Mouse (Mus musculus) ZHBTc4 (cell line): Measurements from ENCODE around the gene N4bp2.
"Not testable (repeated sequence)": the region's sequence is repeated elsewhere in the genome, so short reads cannot be mapped to it uniquely, and the experiment has no call there.

Experiments used
- DNase-seq: peaks from one replicate; pipeline ENCODE4 v3.0.0-alpha.2; 2011; ENCODE audit warnings: low read depth, low spot score

Gene N4bp2

DNA sequence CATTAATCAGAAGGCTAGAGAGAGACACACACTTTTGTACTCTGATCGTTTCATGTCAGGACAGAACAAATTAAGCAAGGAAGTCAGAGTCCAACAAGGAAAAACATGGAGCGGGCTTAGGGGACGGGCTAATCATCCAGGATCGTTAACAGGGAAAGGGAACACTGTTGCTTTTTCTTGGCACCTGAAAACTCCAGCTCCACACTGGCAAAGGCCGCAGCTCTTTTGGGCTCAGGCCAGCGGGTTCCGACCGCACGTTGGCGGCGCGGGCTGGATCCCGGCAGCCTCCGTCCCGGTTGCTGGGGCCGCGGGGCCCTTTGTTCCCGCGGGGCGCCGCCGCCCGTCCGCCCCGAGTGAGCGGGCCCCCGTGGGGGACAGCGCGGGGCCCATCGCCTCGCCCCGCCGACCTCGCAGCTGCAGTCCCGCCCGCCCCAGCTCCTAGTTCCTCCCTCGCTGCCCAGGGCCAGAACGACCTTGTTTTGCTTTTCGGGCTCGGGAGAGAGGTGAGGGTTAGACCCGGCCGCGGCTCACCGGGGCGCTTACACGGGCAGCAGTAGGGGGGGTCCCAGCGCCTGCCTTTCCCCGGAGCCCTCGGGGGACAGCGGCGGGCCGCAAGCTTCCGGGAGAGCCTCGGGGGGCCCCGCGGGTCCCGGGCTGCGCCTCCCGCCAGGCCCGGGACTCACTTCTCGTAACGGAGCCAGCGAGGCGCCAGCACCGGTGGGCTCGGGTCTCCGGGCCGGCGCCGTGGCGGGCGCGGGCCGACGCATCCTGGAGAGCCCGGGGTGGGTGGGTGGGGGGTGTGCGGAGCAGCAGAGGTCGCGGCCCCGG, at the start of gene N4bp2:
Gene N4bp2, plus strand, starts transcription at position 434 of the 828 bp plus-strand sequence.
- DNase-seq: peak; percentile 80

DNA sequence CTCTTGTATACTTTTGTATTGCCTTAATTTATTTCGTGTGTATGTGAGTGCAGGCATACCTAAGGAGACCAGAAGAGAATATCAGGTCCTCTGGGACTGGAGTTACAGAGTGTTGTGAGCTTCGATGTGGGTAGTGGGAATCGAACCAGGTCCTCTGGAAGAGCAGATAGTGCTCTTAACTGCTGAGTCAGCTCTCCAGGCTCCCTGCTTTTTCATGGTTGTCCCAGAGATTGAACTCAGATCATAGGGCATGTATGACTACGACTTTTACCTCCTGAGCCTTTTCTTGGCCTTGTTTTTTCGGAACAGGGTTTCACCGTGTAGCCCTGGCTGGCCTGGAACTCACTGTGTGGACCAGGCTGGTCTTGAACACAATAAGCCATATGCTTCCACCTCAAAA, 48.2 kb upstream of the N4bp2 start:
- DNase-seq: no peak

DNA sequence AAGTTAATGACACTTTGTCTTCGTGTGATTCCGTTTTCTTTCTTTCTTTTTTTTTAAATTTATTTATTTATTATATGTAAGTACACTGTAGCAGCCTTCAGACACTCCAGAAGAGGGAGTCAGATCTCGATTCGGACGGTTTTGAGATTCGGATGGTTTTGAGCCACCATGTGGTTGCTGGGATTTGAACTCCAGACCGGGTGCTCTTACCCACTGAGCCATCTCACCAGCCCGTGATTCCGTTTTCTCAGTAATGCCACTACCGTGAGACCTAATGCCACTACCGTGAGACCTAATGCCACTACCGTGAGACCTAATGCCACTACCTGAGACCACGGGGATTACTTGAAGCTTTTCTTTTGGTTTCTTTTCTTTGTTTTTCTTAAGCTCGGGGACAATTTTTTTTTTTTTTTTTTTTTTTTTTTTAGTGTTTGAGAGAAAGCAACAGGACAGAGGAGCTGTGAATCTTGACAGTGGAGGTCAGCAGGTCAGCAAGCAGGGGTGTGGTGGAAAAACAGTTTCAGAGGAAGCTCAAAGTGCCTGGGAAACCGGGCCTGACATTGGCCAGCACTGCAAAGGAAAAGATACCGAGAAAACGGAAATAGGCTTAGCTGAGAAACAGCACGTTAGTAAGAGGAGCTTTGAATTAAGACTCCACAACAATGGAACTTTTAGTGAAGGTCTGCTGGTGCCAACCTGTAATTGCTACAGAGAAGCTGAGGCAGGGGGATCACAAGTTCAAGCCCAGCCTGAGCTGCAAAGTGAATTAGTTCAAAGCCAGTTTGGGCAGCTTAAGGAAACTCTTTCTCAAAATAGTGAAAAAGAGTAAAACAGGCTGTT, 46.0 kb upstream of the N4bp2 start:
- DNase-seq: no peak

DNA sequence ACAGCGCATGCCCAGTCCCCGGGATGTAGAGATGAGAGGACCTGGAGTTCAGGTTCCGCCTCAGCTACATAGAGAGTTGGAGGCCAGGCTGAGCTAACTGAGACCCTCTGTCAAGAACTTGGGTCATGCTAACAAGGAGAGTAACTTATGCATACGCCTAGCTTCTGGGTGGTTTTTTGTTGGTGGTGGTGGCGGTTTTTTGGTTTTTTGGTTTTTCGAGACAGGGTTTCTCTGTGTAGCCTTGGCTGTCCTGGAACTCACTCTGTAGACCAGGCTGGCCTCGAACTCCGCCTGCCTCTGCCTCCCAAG, 45.5 kb upstream of the N4bp2 start:
- DNase-seq: not testable (repeated sequence)

DNA sequence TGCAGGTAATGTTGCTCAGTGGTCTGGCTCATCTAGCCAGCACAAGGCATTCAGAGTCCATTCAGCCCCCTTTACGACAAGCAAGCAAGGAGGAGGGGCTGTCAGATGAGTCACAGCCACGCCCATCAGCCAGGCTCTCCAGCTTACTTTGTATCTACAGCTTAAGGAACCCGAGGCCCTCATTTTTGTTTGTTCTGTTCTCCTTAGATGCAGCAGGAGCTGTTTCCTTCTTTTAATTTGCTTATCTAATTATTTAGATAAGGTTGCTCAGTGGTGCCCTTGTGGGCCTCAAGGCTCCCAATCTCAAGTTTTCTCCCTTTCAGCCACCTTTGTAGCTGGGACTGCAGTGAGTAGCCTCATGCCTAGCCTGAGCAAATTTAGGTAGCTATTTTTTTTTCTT, 45.0 kb upstream of the N4bp2 start:
- DNase-seq: peak; percentile 82

DNA sequence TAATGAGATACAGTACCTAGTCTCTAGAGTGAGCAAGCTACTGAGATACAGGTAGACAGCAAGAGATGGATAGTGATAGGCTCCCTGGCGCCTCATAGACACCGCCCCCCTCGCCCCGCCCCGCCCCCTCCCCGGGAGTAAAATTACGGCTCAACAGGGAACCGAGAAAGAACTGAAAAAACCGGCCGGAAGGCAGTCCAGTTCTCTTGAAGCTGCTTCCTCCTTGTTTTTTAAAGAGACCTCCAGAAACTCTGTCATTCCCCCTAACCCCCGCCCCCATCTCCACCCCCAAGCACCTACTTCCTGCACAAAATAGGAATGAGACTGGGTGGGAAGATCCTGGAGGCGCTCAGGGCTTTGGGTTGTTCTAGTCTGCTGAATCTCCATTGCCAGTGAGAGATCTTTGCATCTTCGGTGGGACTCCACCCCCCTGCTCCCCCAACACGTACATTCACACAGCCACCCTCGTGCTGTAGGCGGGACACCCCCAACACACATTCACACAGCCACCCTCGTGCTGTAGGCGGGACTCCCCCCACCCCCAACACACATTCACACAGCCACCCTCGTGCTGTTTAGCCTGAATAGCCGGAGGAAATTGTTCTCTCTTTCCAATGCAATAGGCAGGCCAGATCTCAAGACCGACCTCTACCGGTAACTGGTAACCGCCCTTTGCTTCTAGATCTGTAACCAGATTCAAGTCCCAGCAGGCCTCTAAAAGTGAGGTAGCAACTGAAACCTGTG, 38.8 kb upstream of the N4bp2 start:
- DNase-seq: peak; percentile 97

DNA sequence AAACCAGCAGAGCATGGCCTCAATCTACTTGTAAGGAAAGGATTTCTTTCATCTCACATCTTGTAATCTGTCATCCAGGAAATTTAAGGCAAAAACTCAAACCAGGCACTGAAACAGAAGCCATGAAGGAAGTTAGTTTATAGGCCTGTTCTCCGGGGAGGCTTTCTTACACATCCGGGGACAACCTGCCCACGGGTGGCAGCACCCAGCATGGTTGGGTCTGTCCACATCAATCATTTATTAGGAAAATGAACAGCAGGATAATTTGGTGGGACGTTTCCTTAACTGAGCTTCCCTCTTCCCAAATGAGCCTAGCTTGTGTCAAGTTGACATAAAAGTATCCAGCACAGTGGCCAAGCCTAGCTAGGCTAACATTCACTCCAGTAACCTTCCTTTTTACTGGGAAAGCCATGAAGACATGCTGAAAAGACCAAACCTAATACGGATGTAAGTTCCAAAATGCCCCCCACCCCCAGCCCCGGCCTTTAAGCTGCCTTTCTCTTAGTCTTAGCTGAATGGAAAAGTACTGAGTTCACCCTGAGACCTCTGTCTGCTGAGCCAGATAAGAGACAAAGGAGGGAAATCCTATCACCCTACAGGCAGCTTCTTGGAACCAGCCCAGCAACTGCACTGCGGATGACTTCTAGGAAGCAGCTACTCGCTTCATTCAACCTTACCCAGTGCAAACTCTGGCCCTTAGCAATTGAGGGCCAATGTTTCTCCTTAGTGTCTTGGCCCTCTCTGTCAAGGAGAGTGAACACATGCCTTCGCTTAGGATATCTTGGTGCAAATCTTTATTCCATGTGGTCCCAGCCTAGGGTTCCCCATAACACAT, 31.9 kb upstream of the N4bp2 start:
- DNase-seq: peak; percentile 33

DNA sequence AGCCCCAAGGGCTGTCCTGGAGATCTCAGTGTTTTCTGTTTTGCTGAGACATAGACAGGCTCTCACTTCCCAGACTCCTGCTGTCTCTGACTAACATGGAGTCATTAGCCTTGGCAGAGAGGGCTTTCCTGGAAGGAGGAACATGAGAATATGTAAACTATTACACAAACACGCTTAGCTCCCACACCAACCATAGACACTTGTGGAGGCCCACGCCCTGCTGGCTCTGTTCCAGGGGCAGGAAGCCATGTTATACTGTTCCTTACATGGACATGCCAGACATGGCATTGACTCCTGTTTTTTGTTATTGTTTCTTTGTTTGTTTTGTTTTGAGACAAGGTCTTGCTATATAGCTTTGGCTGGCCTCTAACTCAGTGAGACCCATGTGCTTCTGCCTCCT, 27.7 kb upstream of the N4bp2 start:
- DNase-seq: no peak

DNA sequence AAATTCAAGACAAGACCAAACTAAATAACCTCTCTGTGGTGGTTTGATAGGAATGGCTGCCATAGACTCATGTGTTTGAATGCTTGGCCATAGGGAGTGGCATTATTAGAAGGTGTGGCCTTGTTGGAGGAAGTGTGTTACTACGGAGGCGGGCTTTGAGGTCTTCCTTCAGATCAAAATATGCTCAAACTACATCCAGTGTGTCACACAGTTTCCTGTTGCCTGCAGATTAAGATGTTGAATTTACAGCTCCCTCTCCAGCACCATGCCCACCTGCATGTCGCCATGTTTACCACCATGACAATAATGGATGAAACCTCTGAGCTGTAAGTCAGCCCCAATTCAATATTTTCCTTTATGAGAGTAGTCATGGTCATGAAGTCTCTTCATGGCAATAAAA, 24.0 kb upstream of the N4bp2 start:
- no peak for DNase-seq

DNA sequence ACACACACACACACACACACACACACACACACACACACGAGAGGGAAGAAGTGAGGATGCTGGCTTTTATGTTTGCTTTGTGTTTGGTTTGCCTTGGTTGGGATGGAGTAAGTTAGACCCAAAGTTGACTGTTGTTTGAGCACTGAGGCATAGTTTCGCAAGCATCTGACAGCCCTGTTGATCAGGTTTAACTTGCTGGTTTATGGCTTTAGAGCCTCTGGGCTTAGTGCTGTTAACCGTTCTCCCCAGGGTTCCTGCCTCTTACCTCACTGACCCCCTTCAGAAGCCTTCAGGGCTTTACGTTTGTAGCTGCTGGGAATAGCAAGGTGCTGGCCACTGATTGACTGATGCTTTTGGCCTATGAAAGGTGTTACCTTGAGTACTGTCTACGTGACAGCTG, 16.4 kb upstream of the N4bp2 start:
- DNase-seq: no peak

DNA sequence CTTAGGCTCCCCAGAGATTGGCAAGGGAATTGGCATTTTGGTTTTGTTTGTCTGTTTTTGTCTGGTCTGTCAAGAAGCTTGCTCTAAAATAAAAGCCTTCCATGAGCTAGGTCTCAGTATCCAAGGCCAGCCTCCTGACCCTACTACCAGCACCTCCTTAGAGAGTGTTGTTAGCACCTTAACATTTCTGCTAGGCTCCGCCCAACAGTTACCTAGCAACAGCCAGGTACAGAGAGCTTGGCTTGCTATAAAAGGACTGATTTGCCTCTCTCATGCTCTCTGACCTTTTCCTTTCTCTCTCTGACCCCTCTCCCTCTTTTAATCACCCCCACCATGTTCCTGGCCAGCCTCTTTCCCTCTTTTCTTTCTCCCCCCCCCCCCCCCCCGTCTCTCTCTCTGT, 14.9 kb upstream of the N4bp2 start:
- DNase-seq: peak; percentile 47

DNA sequence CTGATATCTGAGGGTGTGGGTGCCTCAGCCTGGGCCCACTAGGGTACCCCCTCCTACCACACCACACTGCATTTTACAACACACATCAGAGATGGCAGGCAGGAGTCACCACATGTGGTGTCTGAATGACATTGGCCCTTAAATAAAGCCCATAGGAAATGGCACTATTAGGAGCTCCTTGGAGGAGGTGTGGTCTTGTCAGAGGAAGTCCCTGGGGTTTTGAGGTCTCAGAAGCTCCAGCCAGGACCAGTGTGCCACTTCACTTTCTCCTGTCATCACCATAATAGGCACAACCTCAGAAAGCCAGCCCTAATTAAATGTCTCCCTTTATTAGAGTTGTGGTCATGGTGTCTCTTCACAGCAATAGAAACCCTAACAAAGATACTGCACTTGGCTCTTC, 14.4 kb upstream of the N4bp2 start:
- DNase-seq: no peak

DNA sequence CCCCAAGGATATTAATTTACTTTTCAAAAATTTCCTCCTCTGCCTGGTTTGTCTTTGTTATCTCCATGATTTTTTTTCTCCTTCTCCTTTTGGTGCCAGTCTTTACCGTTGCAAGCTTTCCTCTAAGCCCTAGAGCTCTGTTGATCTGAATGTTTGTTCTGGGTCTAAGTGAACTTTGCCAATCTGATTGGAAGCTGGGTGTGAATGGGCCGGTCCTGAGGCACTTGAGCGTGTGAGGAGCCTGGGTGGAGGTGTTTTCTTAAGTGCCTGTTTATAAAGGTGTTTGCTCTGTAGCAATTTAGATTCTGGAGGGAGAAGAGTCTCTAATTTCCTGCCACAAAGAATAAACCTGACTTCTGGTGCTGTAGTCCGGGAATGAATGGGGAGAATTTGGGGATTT, 11.3 kb upstream of the N4bp2 start:
- DNase-seq: no peak

DNA sequence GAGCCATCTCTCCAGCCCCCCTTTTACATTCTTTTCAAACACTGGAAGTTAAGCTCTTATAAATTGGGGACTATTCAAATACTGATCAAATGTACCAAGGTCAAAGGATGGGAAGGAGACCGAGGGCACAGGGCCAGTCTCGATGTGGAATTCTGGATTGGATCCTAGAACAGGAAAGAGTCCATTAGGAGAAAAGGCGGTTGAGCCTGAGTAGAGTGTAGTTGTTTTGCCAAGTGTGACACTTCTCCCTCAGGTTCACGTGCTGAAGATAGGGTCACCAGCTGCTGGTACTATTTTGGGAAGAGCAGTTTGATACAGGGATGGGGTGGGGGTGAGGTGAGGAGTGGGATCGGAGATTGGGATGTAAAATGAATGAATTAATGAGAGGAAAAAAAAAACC, 7.5 kb upstream of the N4bp2 start:
- no peak for DNase-seq

DNA sequence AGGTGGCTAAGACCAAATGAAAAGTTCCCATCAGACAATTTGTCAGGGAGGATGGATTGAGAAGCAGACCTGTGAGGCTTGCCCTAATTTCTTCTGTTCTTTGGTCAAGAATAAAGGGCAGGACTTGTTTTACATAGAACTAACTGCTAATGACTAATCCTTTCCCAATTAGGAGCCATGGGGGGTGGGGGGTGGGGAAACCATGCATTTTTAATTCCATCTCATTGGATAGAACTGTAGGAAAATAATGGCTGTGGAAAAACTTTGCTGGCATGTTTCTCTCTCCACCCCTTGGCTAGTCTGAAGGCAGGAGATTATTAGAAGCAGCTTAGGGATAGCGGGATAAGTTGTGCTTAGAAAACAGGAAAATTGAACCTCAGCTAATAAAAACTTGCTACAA, 6.2 kb upstream of the N4bp2 start:
- no peak for DNase-seq

DNA sequence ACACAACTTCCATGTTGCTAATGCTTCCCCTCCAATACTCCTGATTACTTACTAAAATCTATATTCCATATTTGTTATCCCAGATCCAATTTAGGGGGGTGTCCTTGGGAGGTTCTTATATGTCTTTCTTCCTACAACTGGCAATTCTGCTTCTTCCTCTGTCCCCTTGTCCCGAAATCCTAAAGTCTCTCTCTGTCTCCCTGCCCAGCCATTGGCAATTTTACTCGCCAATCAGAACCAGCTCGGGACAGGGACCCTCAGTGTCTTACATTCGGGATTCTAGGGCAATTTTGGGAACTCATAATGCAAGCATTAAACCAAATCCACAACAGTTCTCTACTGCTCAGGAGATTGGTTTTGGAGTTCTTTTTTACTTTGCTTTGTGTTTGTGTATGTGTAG, 3.3 kb upstream of the N4bp2 start:
- no peak for DNase-seq

DNA sequence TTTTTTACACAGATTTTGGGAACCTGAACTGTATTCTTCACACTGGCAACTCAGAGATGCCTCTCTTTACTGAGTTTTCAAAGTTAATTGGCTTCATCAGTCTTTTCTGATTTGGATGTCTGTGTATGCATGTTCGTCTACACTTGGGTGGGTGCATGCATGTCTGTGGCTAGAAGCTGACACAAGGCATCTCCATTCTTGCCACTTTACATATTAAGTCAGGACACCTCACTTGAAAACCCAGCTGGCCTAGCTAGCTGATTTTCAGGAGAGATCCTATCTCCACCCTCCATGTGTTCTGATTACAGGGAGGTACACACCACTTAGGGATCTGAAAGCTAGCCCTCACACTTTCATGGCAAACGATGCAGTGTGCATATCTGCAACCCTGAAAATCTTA, 2.7 kb upstream of the N4bp2 start:
- DNase-seq: no peak

DNA sequence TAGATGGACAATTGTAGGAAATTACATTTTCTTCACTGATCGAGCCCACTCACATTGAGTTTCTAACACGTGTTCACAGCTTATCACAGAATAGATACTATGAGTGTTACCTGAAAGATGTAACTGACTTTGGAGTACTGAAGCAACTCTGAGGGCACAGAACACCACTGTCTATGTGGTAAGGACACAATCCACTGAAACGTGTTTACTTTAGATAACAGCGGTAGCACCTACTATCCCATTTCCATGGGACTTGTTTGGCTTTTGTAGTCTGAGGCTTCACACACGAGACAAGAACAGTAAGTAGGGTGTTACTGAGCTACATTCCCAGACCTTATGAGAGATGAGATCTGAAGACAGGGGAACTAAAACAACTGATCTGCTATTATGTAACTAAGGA, 2.3 kb upstream of the N4bp2 start:
- no peak for DNase-seq

DNA sequence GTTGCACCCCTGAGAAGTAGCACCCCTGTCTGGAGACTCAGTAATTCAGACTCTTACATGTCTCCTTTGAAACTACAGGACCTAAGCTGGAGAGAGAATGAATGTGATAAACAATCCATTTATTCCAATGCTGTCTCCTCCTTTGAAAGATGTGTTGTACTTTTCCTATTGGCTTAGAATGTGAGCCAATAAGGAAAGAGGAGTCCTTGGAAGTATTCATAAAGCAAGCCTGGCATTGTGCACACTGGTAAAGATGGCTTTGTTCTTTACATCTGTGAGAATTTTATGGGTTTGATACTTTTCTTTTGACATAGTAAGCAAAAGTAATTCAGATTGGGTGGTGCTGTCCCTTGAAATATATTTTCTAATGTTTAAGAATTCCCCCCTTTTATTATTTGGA, 1.4 kb upstream of the N4bp2 start:
- DNase-seq: no peak

DNA sequence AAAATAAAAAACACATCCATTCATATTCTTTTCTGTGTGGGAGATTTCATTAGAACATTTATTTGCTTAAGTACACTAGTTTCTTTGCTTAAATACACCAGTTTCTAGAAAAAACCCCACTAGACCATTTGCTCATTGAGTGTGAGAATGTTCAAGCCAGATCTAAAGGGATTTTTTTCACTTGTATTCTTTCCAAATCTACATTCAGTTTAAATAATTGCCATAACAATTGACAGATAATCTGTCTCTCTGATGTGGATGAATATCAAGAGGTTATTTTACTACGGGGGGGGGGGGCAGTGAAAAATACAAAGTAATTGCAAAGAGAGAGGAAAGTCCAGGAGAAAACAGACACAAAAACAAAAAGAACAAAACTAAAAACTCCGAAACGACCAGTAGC, 635 bp upstream of the N4bp2 start:
- DNase-seq: no peak

DNA sequence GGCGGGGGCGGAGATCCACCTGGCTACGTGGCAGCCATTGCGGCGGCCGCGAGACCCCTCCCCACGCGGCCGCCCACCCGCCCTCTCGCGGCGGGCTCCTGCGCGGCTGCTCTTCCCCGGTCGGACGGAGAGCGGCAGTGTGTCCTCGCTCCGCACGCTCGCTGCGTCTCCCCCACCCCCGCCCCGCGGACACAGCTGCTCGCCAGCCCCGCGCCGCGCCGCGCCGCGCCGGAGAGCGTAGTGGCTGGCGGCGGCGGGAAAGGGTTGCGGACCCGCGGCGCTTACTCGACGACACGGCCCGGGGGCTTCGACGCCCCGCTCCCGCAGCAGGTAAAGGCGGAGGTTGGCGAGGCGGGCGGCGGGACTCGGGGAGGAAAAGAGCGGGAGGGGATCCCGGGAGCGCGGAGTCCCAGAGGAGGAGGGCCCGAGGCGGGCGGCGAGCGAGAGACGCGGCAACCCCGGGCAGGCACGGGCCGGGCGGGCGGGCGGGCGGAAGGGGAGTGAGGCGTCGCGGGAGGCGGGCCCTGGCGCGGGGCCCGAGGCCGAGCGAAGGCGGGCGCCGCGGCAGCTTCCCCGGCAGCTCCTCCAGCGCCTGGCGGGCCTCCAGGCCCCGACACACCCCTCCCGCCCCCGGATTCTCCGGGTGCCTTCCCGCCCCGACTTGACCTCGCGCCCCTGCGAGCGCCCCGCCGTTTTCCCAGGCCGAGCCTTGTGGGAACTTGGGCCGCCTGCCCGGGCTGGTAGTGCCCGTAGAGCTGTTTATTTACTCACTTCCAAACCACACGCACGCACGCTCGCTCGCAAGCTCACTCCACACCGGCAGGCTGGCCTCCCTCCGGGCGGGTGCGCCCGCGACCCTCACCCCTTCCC, 830 bp downstream of the N4bp2 start:
- peak; percentile 83 for DNase-seq
